Mouse (Mus musculus) forebrain, embryonic 10.5 days (tissue): Measurements from ENCODE around the gene Casp14. TPM values are rescaled to one million over a fixed set of nuclear protein-coding genes. Genes with fewer than 3 reads are reported as not detected.
"Not testable (repeated sequence)": the region's sequence is repeated elsewhere in the genome, so short reads cannot be mapped to it uniquely, and the experiment has no call there.

Experiments
- DNase-seq: peaks from one replicate; pipeline ENCODE4 v3.0.0-alpha.2; 2017; ENCODE audit warnings: low spot score; ENCODE audit errors: extremely low spot score
- H3K27ac ChIP-seq: fragments of 300-500 bp; sonication (generic); 2 replicates; pipeline ENCODE4 v1.5.1; 2016; ENCODE audit warnings: mild to moderate bottlenecking
- H3K27me3 ChIP-seq: fragments of 300-500 bp; sonication (generic); 2 replicates; pipeline ENCODE4 v1.6.1; 2016; ENCODE audit warnings: mild to moderate bottlenecking; ENCODE audit not compliant: poor library complexity, severe bottlenecking
- H3K36me3 ChIP-seq: fragments of 300-500 bp; sonication (generic); replicated peaks from 2 replicates; pipeline ENCODE4 v1.6.1; 2016; ENCODE audit warnings: mild to moderate bottlenecking, moderate library complexity
- H3K4me1 ChIP-seq: fragments of 300-500 bp; sonication (generic); 2 replicates; pipeline ENCODE4 v1.6.1; 2016
- H3K4me3 ChIP-seq: fragments of 300-500 bp; sonication (generic); 2 replicates; pipeline ENCODE4 v1.5.1; 2016; ENCODE audit warnings: mild to moderate bottlenecking, moderate library complexity
- H3K9me3 ChIP-seq: fragments of 300-500 bp; sonication (generic); 2 replicates; pipeline ENCODE4 v1.6.1; 2016; ENCODE audit warnings: mild to moderate bottlenecking, moderate library complexity
- WGBS: fragments of 180-500 bp; shearing (Covaris S2); methylation state at CpG from one replicate; pipeline ENCODE4 v1.1.7; 2016; 5-methylcytosine and 5-hydroxymethylcytosine counted together
- polyA plus RNA-seq: library from polyadenylated mRNA; unstranded; fragments of >200 nt; fragmentation: Nextera tagmentation; extraction: Ambion mirVana; gene quantifications from 2 replicates; pipeline ENCODE4 v1.2.1, GENCODE M21; 2016

Casp14 gene
- polyA plus RNA-seq, 1 experiment from 2014 or later = not detected

- DNase-seq = no peak
- Histone ChIP-seq H3K27ac (no peak overlapping the region), H3K27me3 (no peaks in the 10 kb centered on the region), H3K4me3 (no peak overlapping the region), H3K4me1 (no peaks in the 10 kb centered on the region), H3K36me3 (no peaks in the 10 kb centered on the region), H3K9me3 (no peaks in the 10 kb centered on the region)
- WGBS = 33% methylated on average over 2 of the region's 2 CpGs
Observed at GRCm38 (mm10) chr10:78723416-78723815, 5.3 kb upstream of the Casp14 start.

GRCm38 (mm10) chr10:78722654-78723053, 4.6 kb upstream of the Casp14 start:
- H3K9me3 ChIP-seq = no peaks in the 10 kb centered on the region
- no peak overlapping the region for H3K4me3 ChIP-seq
- H3K4me1 ChIP-seq = no peaks in the 10 kb centered on the region
- 77% methylated on average over 2 of the region's 2 CpGs for WGBS
- no peaks in the 10 kb centered on the region for H3K27me3 ChIP-seq
- DNase-seq = no peak
- H3K36me3 ChIP-seq = no peaks in the 10 kb centered on the region
- no peak overlapping the region for H3K27ac ChIP-seq

GRCm38 (mm10) chr10:78722036-78722435, 3.9 kb upstream of the Casp14 start:
- Histone ChIP-seq H3K36me3 (no peaks in the 10 kb centered on the region), H3K4me1 (no peaks in the 10 kb centered on the region), H3K9me3 (no peaks in the 10 kb centered on the region), H3K27ac (no peak overlapping the region), H3K4me3 (no peak overlapping the region), H3K27me3 (no peaks in the 10 kb centered on the region)
- 94% methylated on average over 5 of the region's 5 CpGs for WGBS
- no peak for DNase-seq

GRCm38 (mm10) chr10:78716231-78716630, 1.9 kb downstream of the Casp14 start:
- Histone ChIP-seq H3K9me3 (no peaks in the 10 kb centered on the region), H3K4me1 (no peaks in the 10 kb centered on the region), H3K27ac (no peak overlapping the region), H3K4me3 (no peak overlapping the region), H3K36me3 (no peaks in the 10 kb centered on the region), H3K27me3 (no peaks in the 10 kb centered on the region)
- DNase-seq = no peak

- 90% methylated on average over 7 of the region's 7 CpGs for WGBS
- Histone ChIP-seq H3K4me1 (no peaks in the 10 kb centered on the region), H3K9me3 (no peaks in the 10 kb centered on the region), H3K27me3 (no peaks in the 10 kb centered on the region), H3K27ac (no peak overlapping the region), H3K4me3 (no peak overlapping the region), H3K36me3 (no peaks in the 10 kb centered on the region)
- no peak for DNase-seq
Observed at GRCm38 (mm10) chr10:78715156-78715555, 2.9 kb downstream of the Casp14 start.

GRCm38 (mm10) chr10:78714129-78714528, 4.0 kb downstream of the Casp14 start:
- no peaks in the 10 kb centered on the region for H3K36me3 ChIP-seq
- 95% methylated on average over 6 of the region's 6 CpGs for WGBS

GRCm38 (mm10) chr10:78710706-78711105, 7.4 kb downstream of the Casp14 start:
- Histone ChIP-seq H3K4me3 (no peak overlapping the region), H3K27ac (no peak overlapping the region), H3K36me3 (no peaks in the 10 kb centered on the region), H3K4me1 (no peaks in the 10 kb centered on the region), H3K27me3 (no peaks in the 10 kb centered on the region), H3K9me3 (no peaks in the 10 kb centered on the region)
- DNase-seq = no peak

More at GRCm38 (mm10) chr10:78714129-78714528, 4.0 kb downstream of the Casp14 start:
- no peak overlapping the region for H3K27ac ChIP-seq
- no peak for DNase-seq
- no peaks in the 10 kb centered on the region for H3K27me3 ChIP-seq
- H3K9me3 ChIP-seq = no peaks in the 10 kb centered on the region
- H3K4me1 ChIP-seq = no peaks in the 10 kb centered on the region
- H3K4me3 ChIP-seq = no peak overlapping the region

- no peak overlapping the region for H3K27ac ChIP-seq
- no peak overlapping the region for H3K4me3 ChIP-seq
- no peak for DNase-seq
- no peaks in the 10 kb centered on the region for H3K9me3 ChIP-seq
- 56% methylated on average over 3 of the region's 3 CpGs for WGBS
- no peaks in the 10 kb centered on the region for H3K27me3 ChIP-seq
- H3K36me3 ChIP-seq = no peaks in the 10 kb centered on the region
- no peaks in the 10 kb centered on the region for H3K4me1 ChIP-seq
Observed at GRCm38 (mm10) chr10:78700881-78701280, 17.2 kb downstream of the Casp14 start.

GRCm38 (mm10) chr10:78689973-78690372, 28.1 kb downstream of the Casp14 start:
- 90% methylated on average over 6 of the region's 6 CpGs for WGBS
- peak; percentile 6 for DNase-seq

GRCm38 (mm10) chr10:78686995-78687577, 31.0 kb downstream of the Casp14 start:
- H3K36me3 ChIP-seq = no peaks in the 10 kb centered on the region
- H3K27me3 ChIP-seq = no peaks in the 10 kb centered on the region
- no peak overlapping the region for H3K4me3 ChIP-seq
- DNase-seq = peak; percentile 5
- H3K9me3 ChIP-seq = no peaks in the 10 kb centered on the region
- WGBS = 76% methylated on average over 4 of the region's 4 CpGs
- H3K27ac ChIP-seq = no peak overlapping the region
- H3K4me1 ChIP-seq = peaks cover 8% of the 10 kb centered on the region

More at GRCm38 (mm10) chr10:78689973-78690372, 28.1 kb downstream of the Casp14 start:
- no peaks in the 10 kb centered on the region for H3K36me3 ChIP-seq
- peaks cover 8% of the 10 kb centered on the region for H3K4me1 ChIP-seq
- no peaks in the 10 kb centered on the region for H3K9me3 ChIP-seq
- no peak overlapping the region for H3K27ac ChIP-seq
- no peaks in the 10 kb centered on the region for H3K27me3 ChIP-seq
- H3K4me3 ChIP-seq = no peak overlapping the region

GRCm38 (mm10) chr10:78670121-78670520, 48.0 kb downstream of the Casp14 start:
- not testable (repeated sequence) for DNase-seq

GRCm38 (mm10) chr10:78666696-78667095, 51.4 kb downstream of the Casp14 start:
- not testable (repeated sequence) for H3K4me1 ChIP-seq, DNase-seq, H3K27ac ChIP-seq, H3K27me3 ChIP-seq, H3K9me3 ChIP-seq, H3K36me3 ChIP-seq, H3K4me3 ChIP-seq
- WGBS = 94% methylated on average over 10 of the region's 10 CpGs

More at GRCm38 (mm10) chr10:78670121-78670520, 48.0 kb downstream of the Casp14 start:
- H3K9me3 ChIP-seq, H3K4me1 ChIP-seq, H3K4me3 ChIP-seq, H3K27me3 ChIP-seq, H3K27ac ChIP-seq, H3K36me3 ChIP-seq: not testable (repeated sequence)
- 23% methylated on average over 1 of the region's 1 CpGs for WGBS

- Histone ChIP-seq H3K4me1 (no peaks in the 10 kb centered on the region), H3K9me3 (no peaks in the 10 kb centered on the region), H3K27me3 (no peaks in the 10 kb centered on the region), H3K4me3 (no peak overlapping the region), H3K27ac (no peak overlapping the region), H3K36me3 (no peaks in the 10 kb centered on the region)
- no peak for DNase-seq
- 100% methylated on average over 1 of the region's 1 CpGs for WGBS
Observed at GRCm38 (mm10) chr10:78664546-78664945, 53.5 kb downstream of the Casp14 start.
